In genomic region chr11:51967443-51968401, GRCm38 (mm10) we compare ENCODE assay signal across 8 mouse cellular contexts. TPM values are rescaled to one million over a fixed set of nuclear protein-coding genes. Genes with fewer than 3 reads are reported as not detected.
A peak's percentile ranks its signal among the peaks of the same experiment; 100 is the strongest.
DNase-seq lines count a peak whose midpoint lies in the region; ATAC-seq lines count a peak whose summit lies in the region.

Cdkn2aipnl (plus strand) TSS chr11:51967661.

- ATAC-seq in hindbrain, embryonic 13.5 days (ENCODE audit: low FRiP score) = peak; percentile 95

- no peaks in the 10 kb centered on the region for H3K9me3 ChIP-seq in hindbrain, embryonic 13.5 days

- 3% methylated on average over 63 of the region's 63 CpGs for WGBS in hindbrain, embryonic 13.5 days

- peak within 1 kb of the TSS; percentile 73 for H3K27ac ChIP-seq in hindbrain, embryonic 13.5 days

- peaks cover 30% of the 10 kb centered on the region for H3K36me3 ChIP-seq in hindbrain, embryonic 13.5 days

- peaks cover 14% of the 10 kb centered on the region for H3K4me1 ChIP-seq in hindbrain, embryonic 13.5 days (replicated peaks)

- H3K9ac ChIP-seq in hindbrain, embryonic 13.5 days = peak within 1 kb of the TSS; percentile 90

- peak; percentile 98 for DNase-seq in NIH3T3 (ENCODE audit: low read depth)
- peak; percentile 97 to 98 for DNase-seq in cerebellum, postnatal 10 days
- peak; percentile 82 to 91 for DNase-seq in frontal cortex, postnatal 14 days (ENCODE audit: low spot score in 2 of 2)
- DNase-seq in layer of hippocampus, postnatal 25 days (ENCODE audit: extremely low spot score in 1 of 2, low spot score in 1 of 2) = peak; percentile 99 to 100
- peak; percentile 96 for DNase-seq in lung, postnatal 25 days (ENCODE audit: low spot score)
- DNase-seq in retina, embryonic 14.5 days (ENCODE audit: low spot score) = peak; percentile 99
- peak; percentile 99 for DNase-seq in thymus, postnatal 4 days

- peak within 1 kb of the TSS; percentile 89 for H3K4me2 ChIP-seq in hindbrain, embryonic 13.5 days

- H3K4me3 ChIP-seq in hindbrain, embryonic 13.5 days = peak within 1 kb of the TSS; percentile 75

- no peaks in the 10 kb centered on the region for H3K27me3 ChIP-seq in hindbrain, embryonic 13.5 days

RNA-seq across cellular contexts. Expression of gene Cdkn2aipnl, which starts in this region (rescaled TPM):
- 113 TPM in 2 replicates for polyA plus RNA-seq in hindbrain, embryonic 13.5 days (2015; fragmentation: Nextera tagmentation; extraction: Ambion mirVana)
- 10 to 100 TPM; 32.7 to 35.0 TPM for total RNA-seq in layer of hippocampus, postnatal 25 days (2021)

Comparison
In these comparisons a context has a peak if more than half of its experiments do, and no peak if none do; other contexts are left out.
1. Peak in every context shown above with its lines: DNase-seq, ATAC-seq, H3K4me3 ChIP-seq and H3K27ac ChIP-seq.